Comparison of ENCODE assay signal across 24 mouse cellular contexts in genomic region chr1:143307379-143307778, GRCm38 (mm10).
"Had no signal": no experiment of that assay in that cellular context is flagged by ENCODE, and none has a peak within 500 bp of the region (broad histone marks: within the 10 kb centered on the region; RNA-seq: fewer than 3 reads in every experiment).

No protein-coding gene starts in this region.

- H3K4me1 ChIP-seq: hindbrain, embryonic 13.5 days; hindbrain, embryonic 15.5 days; limb, embryonic 10.5 days; limb, embryonic 12.5 days; liver, embryonic 13.5 days had no signal

- H3K4me3 ChIP-seq: gastrocnemius, adult 2 months; heart, adult 2 months; heart, embryonic 13.5 days; heart, embryonic 15.5 days; hindbrain, embryonic 13.5 days; hindbrain, embryonic 15.5 days; layer of hippocampus, adult 2 months; limb, embryonic 10.5 days; limb, embryonic 12.5 days; liver, embryonic 13.5 days had no signal

- ATAC-seq: hindbrain, postnatal 0 days; intestine, embryonic 16.5 days had no signal

- H3K9ac ChIP-seq: heart, embryonic 13.5 days; heart, embryonic 15.5 days; hindbrain, embryonic 13.5 days; hindbrain, embryonic 15.5 days; limb, embryonic 12.5 days; liver, embryonic 13.5 days had no signal

- DNase-seq: gastrocnemius, adult 2 months; gastrocnemius, postnatal 10 days; gastrocnemius, postnatal 25 days; heart, adult 11 months; heart, adult 2 months; heart, postnatal 14 days; heart, postnatal 36 days; kidney, adult 18-20 months; kidney, adult 8-10 months; kidney, postnatal 10 days; kidney, postnatal 25 days; kidney, postnatal 4 days; layer of hippocampus, postnatal 36 days; liver; liver, embryonic 13.5 days had no signal

- H3K36me3 ChIP-seq: heart, embryonic 13.5 days; heart, embryonic 15.5 days; hindbrain, embryonic 13.5 days; hindbrain, embryonic 15.5 days; limb, embryonic 10.5 days; limb, embryonic 12.5 days; liver, embryonic 13.5 days had no signal

- H3K9me3 ChIP-seq: heart, embryonic 13.5 days; heart, embryonic 15.5 days; hindbrain, embryonic 13.5 days; hindbrain, embryonic 15.5 days; limb, embryonic 10.5 days; limb, embryonic 12.5 days; liver, embryonic 13.5 days had no signal

- H3K27ac ChIP-seq: gastrocnemius, adult 2 months; heart, adult 2 months; heart, embryonic 13.5 days; heart, embryonic 15.5 days; hindbrain, embryonic 13.5 days; hindbrain, embryonic 15.5 days; hindbrain, postnatal 0 days; layer of hippocampus, adult 2 months; limb, embryonic 10.5 days; limb, embryonic 12.5 days; liver, embryonic 13.5 days had no signal

- H3K27me3 ChIP-seq: heart, embryonic 13.5 days; heart, embryonic 15.5 days; hindbrain, embryonic 13.5 days; hindbrain, embryonic 15.5 days; limb, embryonic 12.5 days; liver, embryonic 13.5 days had no signal
